Mouse (Mus musculus) heart, adult 2 months (tissue): ENCODE results near the gene Arhgap42. TPM values are rescaled to one million over a fixed set of nuclear protein-coding genes. Genes with fewer than 3 reads are reported as not detected.
A peak's percentile ranks its signal among the peaks of the same experiment; 100 is the strongest.

ENCODE experiments used
- DNase-seq, 2 experiments: peaks; one replicate each; pipeline ENCODE4 v3.0.0; 2021
- H3K27ac ChIP-seq: fragments of 200-600 bp; 2 replicates; pipeline ENCODE4 v1.8.1; 2022
- H3K27me3 ChIP-seq: fragments of 200-500 bp; 2 replicates; pipeline ENCODE4 v1.6.1; 2012; ENCODE audit warnings: mild to moderate bottlenecking, low read length, inconsistent platforms, mixed read lengths; ENCODE audit not compliant: control insufficient read depth, insufficient read depth
- H3K36me3 ChIP-seq: fragments of 200-500 bp; 2 replicates; pipeline ENCODE4 v1.6.1; 2012; ENCODE audit warnings: low read length, inconsistent platforms; ENCODE audit not compliant: control insufficient read depth, insufficient read depth
- H3K4me1 ChIP-seq: fragments of 200-500 bp; 2 replicates; pipeline ENCODE4 v1.6.1; 2011; ENCODE audit warnings: low read length; ENCODE audit not compliant: control insufficient read depth, insufficient read depth
- H3K4me3 ChIP-seq: fragments of 200-600 bp; 2 replicates; pipeline ENCODE4 v1.8.1; 2022
- H3K79me2 ChIP-seq: fragments of 200-500 bp; replicated peaks from 2 replicates; pipeline ENCODE4 v1.6.1; 2012; ENCODE audit warnings: mild to moderate bottlenecking, inconsistent platforms, low read length, moderate library complexity, mixed read lengths; ENCODE audit not compliant: control insufficient read depth, insufficient read depth
- H3K9ac ChIP-seq: fragments of 200-500 bp; 2 replicates; pipeline ENCODE4 v1.6.1; 2012; ENCODE audit warnings: low read depth, mild to moderate bottlenecking, control low read depth, inconsistent platforms, low read length, mixed read lengths
- CTCF ChIP-seq: fragments of 200-600 bp; IDR thresholded peaks from 2 replicates; pipeline ENCODE4 v1.8.1; 2022; ENCODE audit warnings: antibody characterized with exemption, mild to moderate bottlenecking, moderate library complexity
- EP300 ChIP-seq: fragments of 200-500 bp; IDR thresholded peaks from 2 replicates; pipeline ENCODE4 v1.6.1; 2011; ENCODE audit warnings: low read depth, low read length, control low read depth; ENCODE audit not compliant: insufficient read depth
- POLR2A ChIP-seq: fragments of 200-500 bp; IDR thresholded peaks from 2 replicates; pipeline ENCODE4 v1.6.1; 2011; ENCODE audit warnings: mild to moderate bottlenecking, low read depth, low read length, control low read depth; ENCODE audit not compliant: insufficient read depth
- WGBS: fragments of 180-500 bp; shearing (Covaris S2); methylation state at CpG from one replicate; pipeline ENCODE4 v1.1.7; 2018; 5-methylcytosine and 5-hydroxymethylcytosine counted together
- intact Hi-C: fragments of 180-260 bp; cut with DNase I; formaldehyde crosslinking; loops from one replicate; pipeline ENCODE4 v1.15.1; 2025
- polyA plus RNA-seq: library from polyadenylated mRNA; depleted of rRNA; stranded (reverse); fragments of >200 nt; gene quantifications from 2 replicates; pipeline ENCODE4 v1.2.3, GENCODE M21; 2012
- total RNA-seq, 2 experiments: library from RNA; stranded (reverse); gene quantifications; 2 replicates each; pipeline ENCODE4 v1.2.3; 2021

Arhgap42 gene
- total and polyA plus RNA-seq, 3 experiments = 1.7 to 8.3 (median 8.0) TPM

GRCm38 (mm10) chr9:9127041-9127755 lies 111.7 kb downstream of the Arhgap42 start:
- intact Hi-C loops = no loop called here
- DNase-seq = peak in 1 of 2 experiments; percentile 9
- Histone ChIP-seq H3K4me1 (peaks cover 4% of the 10 kb centered on the region), H3K79me2 (no peaks in the 10 kb centered on the region), H3K36me3 (no peaks in the 10 kb centered on the region; the same call in 1 of the 2 replicates), H3K27ac (peak overlapping the region; percentile 34; the same call in 1 of the 2 replicates), H3K27me3 (no peaks in the 10 kb centered on the region), H3K4me3 (no peak overlapping the region), H3K9ac (no peak overlapping the region)
- 32% methylated on average over 4 of the region's 4 CpGs for WGBS
- no peak for TF ChIP-seq CTCF
- no peak for TF ChIP-seq POLR2A
- no peak for TF ChIP-seq EP300

DNA sequence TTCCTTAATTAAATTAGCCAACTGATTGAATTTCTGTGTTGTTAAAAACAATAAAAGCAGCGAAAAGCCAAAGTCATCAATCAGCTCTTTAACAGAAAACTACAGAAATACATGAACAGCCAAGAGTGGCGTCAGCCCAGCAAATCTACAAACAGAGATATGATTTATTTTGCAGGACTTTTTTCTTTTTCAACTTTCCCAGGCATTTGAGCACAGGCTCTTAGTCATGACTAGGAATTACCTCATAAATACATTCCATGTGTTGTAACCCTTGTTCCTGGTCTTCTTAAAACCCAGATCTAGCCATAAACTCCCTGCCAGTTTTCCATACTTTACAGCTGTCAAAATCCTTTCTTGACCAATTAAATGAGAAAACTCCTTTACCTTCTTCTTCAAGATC lies 114.7 kb downstream of the Arhgap42 start:
- 73% methylated on average over 2 of the region's 2 CpGs for WGBS
- Histone ChIP-seq H3K27me3 (no peaks in the 10 kb centered on the region), H3K9ac (no peak overlapping the region), H3K4me3 (no peak overlapping the region), H3K27ac (no peak overlapping the region), H3K4me1 (peaks cover 4% of the 10 kb centered on the region), H3K79me2 (no peaks in the 10 kb centered on the region), H3K36me3 (peaks cover 2% of the 10 kb centered on the region; the same call in 1 of the 2 replicates)
- DNase-seq = peak in 1 of 2 experiments; percentile 12
- TF ChIP-seq EP300 = no peak
- TF ChIP-seq POLR2A = no peak
- no peak for TF ChIP-seq CTCF
- intact Hi-C loops = no loop called here

DNA sequence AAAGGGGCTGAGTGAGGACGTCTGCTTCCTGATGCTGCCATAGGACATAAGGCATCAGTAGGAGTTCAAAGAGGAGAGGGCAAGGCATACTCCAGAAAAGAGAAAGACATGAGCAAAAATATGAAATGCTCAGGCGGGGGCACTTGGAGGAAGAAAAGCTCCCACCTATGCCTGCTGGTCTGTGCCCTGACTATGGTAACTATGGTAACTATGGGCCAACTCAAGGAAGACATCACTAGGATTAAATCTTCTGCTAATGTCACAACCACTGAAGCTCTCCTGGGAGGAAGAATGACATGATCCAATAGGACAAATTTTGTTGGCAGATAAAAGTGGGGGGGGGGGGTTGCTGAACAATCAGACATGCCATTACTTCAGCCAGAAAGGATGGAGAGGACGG lies 124.6 kb downstream of the Arhgap42 start:
- Histone ChIP-seq H3K79me2 (no peaks in the 10 kb centered on the region), H3K4me1 (peaks cover 2% of the 10 kb centered on the region; the same call in 1 of the 2 replicates), H3K9ac (no peak overlapping the region), H3K36me3 (no peaks in the 10 kb centered on the region), H3K27me3 (no peaks in the 10 kb centered on the region), H3K27ac (no peak overlapping the region), H3K4me3 (no peak overlapping the region)
- 71% methylated on average over 3 of the region's 3 CpGs for WGBS
- no peak for DNase-seq
- intact Hi-C loops = no loop called here
- TF ChIP-seq EP300 (no peak), CTCF (no peak), POLR2A (no peak)

GRCm38 (mm10) chr9:9113847-9114246 lies 125.1 kb downstream of the Arhgap42 start:
- Histone ChIP-seq H3K79me2 (no peaks in the 10 kb centered on the region), H3K27me3 (no peaks in the 10 kb centered on the region), H3K36me3 (no peaks in the 10 kb centered on the region), H3K9ac (no peak overlapping the region), H3K27ac (peak overlapping the region; percentile 64), H3K4me3 (no peak overlapping the region), H3K4me1 (peaks cover 2% of the 10 kb centered on the region; the same call in 1 of the 2 replicates)
- WGBS = 36% methylated on average over 1 of the region's 1 CpGs
- no peak for TF ChIP-seq EP300
- no peak for TF ChIP-seq CTCF
- TF ChIP-seq POLR2A = no peak
- intact Hi-C loops = no loop called here
- DNase-seq = no peak

GRCm38 (mm10) chr9:9112921-9113320 lies 126.0 kb downstream of the Arhgap42 start:
- intact Hi-C loops = no loop called here

DNA sequence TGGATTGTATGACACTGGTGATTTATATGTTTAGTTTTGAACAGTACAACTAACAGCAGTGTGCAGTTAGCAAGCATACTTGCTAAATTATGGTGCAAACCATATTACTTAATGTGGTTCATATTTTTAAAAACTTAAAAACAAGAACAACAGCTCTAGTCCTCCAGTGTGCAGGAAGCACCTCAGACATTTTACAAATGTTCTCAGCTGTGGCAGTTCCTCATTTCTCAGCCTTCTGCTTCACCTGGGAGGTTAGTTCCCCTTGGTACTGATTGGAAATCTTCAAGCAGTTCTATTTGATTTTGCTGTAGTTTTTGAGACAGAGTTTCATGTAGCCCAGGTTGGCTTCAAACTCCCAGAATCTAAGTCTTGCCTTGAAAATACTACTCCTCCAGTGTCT lies 131.2 kb downstream of the Arhgap42 start:
- intact Hi-C loops = no loop called here
- TF ChIP-seq CTCF (no peak), POLR2A (no peak), EP300 (no peak)

More at GRCm38 (mm10) chr9:9112921-9113320, 126.0 kb downstream of the Arhgap42 start:
- Histone ChIP-seq H3K4me3 (no peak overlapping the region), H3K9ac (no peak overlapping the region), H3K4me1 (peaks cover 3% of the 10 kb centered on the region), H3K27me3 (no peaks in the 10 kb centered on the region), H3K36me3 (no peaks in the 10 kb centered on the region), H3K27ac (peak overlapping the region; percentile 64), H3K79me2 (no peaks in the 10 kb centered on the region)
- 62% methylated on average over 4 of the region's 4 CpGs for WGBS
- TF ChIP-seq EP300 (no peak), CTCF (no peak), POLR2A (no peak)
- peak; percentile 56 for DNase-seq

More for the DNA sequence above, 131.2 kb downstream of the Arhgap42 start:
- Histone ChIP-seq H3K36me3 (no peaks in the 10 kb centered on the region), H3K4me3 (no peak overlapping the region), H3K9ac (no peak overlapping the region), H3K79me2 (no peaks in the 10 kb centered on the region), H3K27ac (no peak overlapping the region), H3K4me1 (peaks cover 2% of the 10 kb centered on the region), H3K27me3 (no peaks in the 10 kb centered on the region)
- no peak for DNase-seq
